Mouse (Mus musculus) embryonic facial prominence, embryonic 10.5 days (tissue): ENCODE results near the gene Card19. TPM values are rescaled to one million over a fixed set of nuclear protein-coding genes. Genes with fewer than 3 reads are reported as not detected.

Experiments
- DNase-seq: peaks from one replicate; pipeline ENCODE4 v3.0.0-alpha.2; 2017; ENCODE audit warnings: low spot score
- H3K27ac ChIP-seq: fragments of 300-500 bp; sonication (generic); replicated peaks from 2 replicates; pipeline ENCODE4 v1.5.1; 2016; ENCODE audit warnings: mild to moderate bottlenecking
- H3K27me3 ChIP-seq: fragments of 300-500 bp; sonication (generic); replicated peaks from 2 replicates; pipeline ENCODE4 v1.6.1; 2016; ENCODE audit warnings: low read depth, mild to moderate bottlenecking; ENCODE audit not compliant: poor library complexity, severe bottlenecking
- H3K36me3 ChIP-seq: fragments of 300-500 bp; sonication (generic); replicated peaks from 2 replicates; pipeline ENCODE4 v1.6.1; 2016; ENCODE audit warnings: mild to moderate bottlenecking, moderate library complexity
- H3K4me1 ChIP-seq: fragments of 300-500 bp; sonication (generic); 2 replicates; pipeline ENCODE4 v1.6.1; 2016
- H3K4me3 ChIP-seq: fragments of 300-500 bp; sonication (generic); 2 replicates; pipeline ENCODE4 v1.5.1; 2016; ENCODE audit warnings: mild to moderate bottlenecking, moderate library complexity
- H3K9me3 ChIP-seq: fragments of 300-500 bp; sonication (generic); 2 replicates; pipeline ENCODE4 v1.6.1; 2016; ENCODE audit warnings: mild to moderate bottlenecking
- WGBS: fragments of 180-500 bp; shearing (Covaris S2); methylation state at CpG from one replicate; pipeline ENCODE4 v1.1.7; 2016; 5-methylcytosine and 5-hydroxymethylcytosine counted together
- polyA plus RNA-seq: library from polyadenylated mRNA; unstranded; fragments of >200 nt; fragmentation: Nextera tagmentation; extraction: Ambion mirVana; gene quantifications from 2 replicates; pipeline ENCODE4 v1.2.1, GENCODE M21; 2016

The Card19 gene
- polyA plus RNA-seq, 1 experiment from 2014 or later: 35.0 TPM

DNA sequence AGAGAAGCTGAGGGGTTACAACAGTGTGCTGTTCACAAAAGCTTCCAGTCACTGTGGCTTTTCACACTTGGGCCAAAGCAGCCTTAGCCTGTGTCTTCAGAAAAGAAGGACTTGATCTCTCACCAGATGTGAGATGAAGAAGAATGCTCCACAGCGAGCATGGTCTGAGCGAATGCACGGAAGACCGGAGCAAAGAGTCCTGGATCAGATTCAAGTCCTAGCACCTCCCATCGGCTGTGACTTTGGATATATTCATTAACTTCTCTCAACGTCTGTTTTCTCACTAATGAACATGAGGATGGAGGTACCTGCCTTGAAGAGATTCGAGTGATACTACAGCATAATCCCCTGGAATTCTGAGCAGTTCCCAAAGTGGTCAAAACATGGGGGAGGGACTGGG is 61.2 kb downstream of the Card19 start:
- whole genome bisulfite sequencing: 70% methylated on average over 7 of the region's 7 CpGs
- Histone ChIP-seq H3K27me3 (peaks cover 20% of the 10 kb centered on the region), H3K27ac (no peak overlapping the region), H3K4me1 (peaks cover 5% of the 10 kb centered on the region), H3K9me3 (peaks cover 3% of the 10 kb centered on the region; the same call in 1 of the 2 replicates), H3K36me3 (no peaks in the 10 kb centered on the region), H3K4me3 (no peak overlapping the region)
- DNase-seq: no peak

DNA sequence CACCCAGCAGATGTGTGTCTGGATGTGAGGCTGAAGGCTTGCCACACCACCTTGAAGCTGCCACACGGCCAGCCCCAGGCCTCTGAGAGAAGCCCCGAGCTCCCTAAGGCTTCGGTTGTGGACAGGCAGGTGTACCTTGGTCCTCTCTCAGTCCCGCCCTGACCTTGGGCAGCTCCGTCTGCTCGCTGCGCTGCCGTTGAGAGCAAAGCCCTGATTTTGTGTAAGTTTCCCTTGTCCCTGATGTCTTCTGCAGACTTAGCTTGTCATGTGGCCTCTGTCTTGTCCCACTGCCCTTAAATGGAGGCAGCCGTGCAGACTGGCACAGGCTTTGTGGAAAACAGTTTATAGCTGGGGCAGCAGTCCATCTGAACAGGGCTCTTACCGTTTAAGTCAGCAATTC is 61.8 kb downstream of the Card19 start:
- peaks cover 26% of the 10 kb centered on the region for H3K27me3 ChIP-seq
- H3K4me1 ChIP-seq: peaks cover 5% of the 10 kb centered on the region
- H3K36me3 ChIP-seq: no peaks in the 10 kb centered on the region
- WGBS: 83% methylated on average over 10 of the region's 10 CpGs
- H3K4me3 ChIP-seq: no peak overlapping the region
- H3K27ac ChIP-seq: no peak overlapping the region
- peaks cover 3% of the 10 kb centered on the region; the same call in 1 of the 2 replicates for H3K9me3 ChIP-seq
- DNase-seq: no peak

Other genes with a start within 250 kb of the Card19 start
- gene Fam120a, start 248.0 kb downstream of the Card19 start, polyA plus RNA-seq: 16.0 and 16.7 TPM in 2 replicates
- 2.7 and 2.8 TPM in 2 replicates for gene Wnk2, start 68.0 kb downstream of the Card19 start, polyA plus RNA-seq
- gene Ninj1, start 28.6 kb downstream of the Card19 start, polyA plus RNA-seq: 26.6 and 28.0 TPM in 2 replicates
- gene Susd3, start 32.7 kb upstream of the Card19 start, polyA plus RNA-seq: 1.2 and 1.7 TPM in 2 replicates
- 1.2 and 1.3 TPM in 2 replicates for gene Fgd3, start 104.3 kb upstream of the Card19 start, polyA plus RNA-seq
- gene Bicd2, start 125.5 kb upstream of the Card19 start, polyA plus RNA-seq: 32.6 and 33.3 TPM in 2 replicates
- gene Ippk, start 205.2 kb upstream of the Card19 start, polyA plus RNA-seq: 18.3 and 20.4 TPM in 2 replicates